Mouse (Mus musculus) neural tube, embryonic 14.5 days (tissue): ENCODE measurements at regions not wholly inside any gene's neighbourhood (a gene's known extent, or its start where the extent isn't known, plus 50 kb on each side); places are given as distances from the start of the nearest gene placed in this dataset.

ENCODE experiments used
- ATAC-seq: fragments of 200-750 bp; cut with Nextera tagmentation; 2 replicates; pipeline ENCODE4 v1.8.0; 2017; ENCODE audit warnings: low read depth, mild to moderate bottlenecking, moderate TSS enrichment, moderate library complexity
- H3K27ac ChIP-seq: fragments of 300-500 bp; sonication (generic); 2 replicates; pipeline ENCODE4 v1.5.1; 2014; ENCODE audit warnings: low read depth, mild to moderate bottlenecking, control low read depth, low read length, moderate library complexity, mixed read lengths
- H3K27me3 ChIP-seq: fragments of 300-500 bp; sonication (generic); 2 replicates; pipeline ENCODE4 v1.6.1; 2014; ENCODE audit warnings: low read length; ENCODE audit not compliant: control insufficient read depth, insufficient read depth
- H3K36me3 ChIP-seq: fragments of 300-500 bp; sonication (generic); 2 replicates; pipeline ENCODE4 v1.6.1; 2014; ENCODE audit warnings: low read length, mixed read lengths; ENCODE audit not compliant: control insufficient read depth, insufficient read depth
- H3K4me1 ChIP-seq: fragments of 300-500 bp; sonication (generic); 2 replicates; pipeline ENCODE4 v1.6.1; 2014; ENCODE audit warnings: low read length; ENCODE audit not compliant: control insufficient read depth, insufficient read depth
- H3K4me2 ChIP-seq: fragments of 300-500 bp; sonication (generic); 2 replicates; pipeline ENCODE4 v1.6.1; 2014; ENCODE audit warnings: mild to moderate bottlenecking, low read depth, low read length, control low read depth
- H3K4me3 ChIP-seq: fragments of 300-500 bp; sonication (generic); 2 replicates; pipeline ENCODE4 v1.5.1; 2014; ENCODE audit warnings: low read depth, low read length, control low read depth, mixed read lengths
- H3K9ac ChIP-seq: fragments of 300-500 bp; sonication (generic); replicated peaks from 2 replicates; pipeline ENCODE4 v1.6.1; 2014; ENCODE audit warnings: low read depth, mild to moderate bottlenecking, control low read depth, low read length, mixed read lengths
- H3K9me3 ChIP-seq: fragments of 300-500 bp; sonication (generic); 2 replicates; pipeline ENCODE4 v1.6.1; 2016; ENCODE audit warnings: low read length; ENCODE audit not compliant: control insufficient read depth
- WGBS: fragments of 180-500 bp; shearing (Covaris S2); extraction: QIAGEN DNeasy Blood & Tissue Kit; methylation state at CpG from one replicate; pipeline ENCODE4 v1.1.7; 2014; 5-methylcytosine and 5-hydroxymethylcytosine counted together

- Histone ChIP-seq H3K27me3 (no peaks in the 10 kb centered on the region), H3K27ac (no peak overlapping the region), H3K4me3 (no peak overlapping the region), H3K9ac (no peak overlapping the region), H3K4me2 (no peak overlapping the region), H3K4me1 (no peaks in the 10 kb centered on the region), H3K36me3 (no peaks in the 10 kb centered on the region), H3K9me3 (no peaks in the 10 kb centered on the region)
- WGBS: 53% methylated on average over 6 of the region's 6 CpGs
- peak; percentile 74; the same call in 1 of the 2 replicates for ATAC-seq
These were observed 61.7 kb upstream of the Hspb3 start for GRCm38 (mm10) chr13:113724881-113725837.

DNA sequence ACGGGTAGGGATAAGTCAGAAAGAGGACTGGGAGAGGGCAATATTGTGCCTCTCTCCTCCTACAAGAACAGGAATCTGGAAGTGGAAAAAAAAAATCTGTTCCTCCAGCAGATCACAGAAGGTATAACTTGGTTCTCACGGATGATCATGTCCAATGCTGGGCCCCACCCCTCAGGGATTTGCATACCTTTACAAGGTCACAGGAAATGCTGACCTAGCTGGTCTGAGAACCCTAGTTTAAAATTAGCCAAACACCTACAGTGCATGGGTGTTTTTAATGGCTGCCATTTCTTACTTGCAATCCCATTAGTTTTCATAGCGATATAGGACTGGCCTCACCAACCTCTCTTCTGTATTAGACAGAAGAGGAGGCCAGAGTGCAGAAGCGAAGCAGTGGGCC is 51.8 kb upstream of the Hspb3 start:
- Histone ChIP-seq H3K4me2 (no peak overlapping the region), H3K9ac (no peak overlapping the region), H3K36me3 (no peaks in the 10 kb centered on the region), H3K27ac (no peak overlapping the region), H3K4me1 (no peaks in the 10 kb centered on the region), H3K27me3 (no peaks in the 10 kb centered on the region), H3K9me3 (no peaks in the 10 kb centered on the region), H3K4me3 (no peak overlapping the region)
- ATAC-seq: no peak
- 87% methylated on average over 4 of the region's 4 CpGs for WGBS

- Histone ChIP-seq H3K27me3 (no peaks in the 10 kb centered on the region), H3K4me3 (no peak overlapping the region), H3K27ac (no peak overlapping the region), H3K9ac (no peak overlapping the region), H3K4me2 (no peak overlapping the region), H3K9me3 (no peaks in the 10 kb centered on the region), H3K36me3 (no peaks in the 10 kb centered on the region), H3K4me1 (no peaks in the 10 kb centered on the region)
- WGBS: 64% methylated on average over 4 of the region's 4 CpGs
- ATAC-seq: no peak
These were observed 50.4 kb upstream of the Hspb3 start for GRCm38 (mm10) chr13:113713844-113714243.
